Mouse (Mus musculus): ENCODE results near the gene Fam162b. TPM values are rescaled to one million over a fixed set of nuclear protein-coding genes. Genes with fewer than 3 reads are reported as not detected.

Fam162b gene
- 1.7 and 1.9 TPM in 2 replicates for polyA plus RNA-seq (2012; rRNA removed)

DNA sequence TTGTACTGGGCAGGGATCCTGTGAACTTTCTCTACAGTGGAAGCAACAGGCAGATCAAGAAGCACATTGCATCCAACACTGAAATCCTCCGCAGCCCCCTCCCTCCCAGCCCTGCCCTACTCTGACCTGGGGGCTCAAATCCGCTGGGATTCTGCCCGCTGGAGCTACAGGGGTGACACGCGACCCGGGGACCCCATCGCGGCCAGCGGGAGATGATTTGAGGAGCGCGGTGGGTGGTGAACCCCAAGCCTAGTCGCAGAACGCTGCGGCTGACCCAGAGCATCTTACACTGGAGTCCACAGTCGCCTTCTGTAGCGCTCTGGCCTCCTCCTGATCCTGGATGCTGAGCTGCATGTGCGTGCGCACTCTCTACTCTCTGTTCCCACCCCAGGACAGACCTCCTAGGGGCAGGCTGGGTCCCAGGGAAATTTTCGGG is at the start of gene Fam162b:
Gene Fam162b (minus strand): TSS at position 379 of the 436 bp plus-strand sequence.

DNA sequence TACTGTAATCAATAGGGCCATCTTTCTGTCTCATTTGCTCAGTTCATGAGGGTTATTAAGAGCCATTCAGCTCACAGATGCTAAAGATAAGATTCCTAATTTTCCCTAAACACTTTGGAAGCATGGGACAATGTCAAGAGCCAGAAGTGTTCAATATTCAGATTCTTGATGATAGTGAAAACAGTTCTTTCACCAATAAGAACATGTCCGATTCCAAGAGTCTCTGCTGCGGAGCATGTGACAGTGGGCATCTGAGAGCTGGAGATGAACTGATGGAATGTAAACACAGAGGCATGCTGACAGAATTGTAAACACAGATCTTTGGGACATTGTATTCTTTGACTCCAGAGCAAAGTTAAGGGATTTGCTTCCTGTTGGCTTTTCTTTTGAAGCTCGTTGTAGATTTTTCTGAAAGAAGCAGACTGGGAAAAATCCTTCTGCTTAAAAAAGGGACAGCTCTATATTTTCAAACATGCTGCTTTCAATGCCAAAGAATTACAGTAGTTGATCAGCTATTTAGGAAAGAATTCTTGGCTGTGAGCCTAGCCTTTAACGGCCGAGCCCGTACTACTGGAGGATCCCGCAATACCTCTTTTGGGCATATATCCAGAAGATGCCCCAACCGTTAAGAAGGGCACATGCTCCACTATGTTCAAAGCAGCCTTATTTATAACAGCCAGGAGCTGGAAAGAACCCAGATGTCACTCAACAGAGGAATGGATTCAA is 41.3 kb upstream of the Fam162b start, which contains the start of gene Gprc6a:
Gene Gprc6a (minus strand): TSS at position 51 of the 726 bp plus-strand sequence.

Other genes with a start within 250 kb of the Fam162b start
- 0.23 TPM in 1 of 2 replicates, not detected in the other for gene Gm49339, start 109.9 kb downstream of the Fam162b start, polyA plus RNA-seq (2012; rRNA removed)
- gene Lilr4b, start 109.9 kb downstream of the Fam162b start, polyA plus RNA-seq (2012; rRNA removed) = 0.11 and 0.23 TPM in 2 replicates
- 0.64 and 1.1 TPM in 2 replicates for gene Lilrb4a, start 99.6 kb downstream of the Fam162b start, polyA plus RNA-seq (2012; rRNA removed)
- 0.04 and 0.05 TPM in 2 replicates for gene Gprc6a, start 40.9 kb upstream of the Fam162b start, polyA plus RNA-seq (2012; rRNA removed)
- gene Rfx6, start 87.2 kb upstream of the Fam162b start, polyA plus RNA-seq (2012; rRNA removed) = not detected in 2 replicates

All from central nervous system, embryonic 18 days (tissue).